Mouse (Mus musculus) kidney, postnatal 14 days (tissue): ENCODE results near the gene Dusp10.

Experiments used
- DNase-seq: peaks from one replicate; pipeline ENCODE4 v3.0.0; 2022; ENCODE audit warnings: mixed read lengths

Dusp10 gene

DNA sequence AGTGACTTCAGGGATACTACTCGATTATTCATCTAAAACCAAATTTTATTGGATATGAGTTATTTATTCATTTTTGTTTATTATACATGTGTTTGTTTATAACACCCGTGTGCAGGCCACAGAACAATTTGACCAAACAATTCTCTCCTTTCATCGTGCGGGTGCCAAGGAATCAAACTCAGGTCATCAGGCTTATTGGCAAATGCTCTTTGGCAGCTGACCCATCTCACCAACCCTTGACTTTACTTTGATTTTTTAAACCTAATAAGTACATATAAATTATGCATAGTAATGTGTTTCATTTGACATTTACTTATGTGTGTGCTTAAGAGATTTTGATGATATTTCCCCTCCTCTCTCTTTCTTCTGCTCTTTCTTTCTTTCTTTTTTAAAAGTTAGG, 94.3 kb downstream of the Dusp10 start:
- DNase-seq: no peak

DNA sequence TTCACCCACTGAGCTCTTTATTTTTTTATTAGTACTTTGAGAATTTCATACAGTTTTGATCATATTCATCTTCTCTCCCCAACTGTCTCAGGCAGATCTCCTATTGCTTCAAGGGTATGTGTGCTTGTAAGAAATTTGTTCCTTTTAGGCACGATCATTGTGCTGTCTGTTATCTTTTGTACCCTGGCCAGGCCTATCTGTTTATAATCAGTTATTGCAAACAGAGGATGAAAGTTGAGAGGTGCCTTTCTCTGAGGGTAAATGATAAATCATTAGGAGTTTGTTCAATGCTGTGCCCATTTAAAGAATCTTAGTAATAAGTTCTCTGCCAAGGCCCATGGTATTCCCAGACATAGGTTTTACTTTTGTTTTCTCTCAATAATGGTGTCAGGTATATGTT, 95.2 kb downstream of the Dusp10 start:
- no peak for DNase-seq

DNA sequence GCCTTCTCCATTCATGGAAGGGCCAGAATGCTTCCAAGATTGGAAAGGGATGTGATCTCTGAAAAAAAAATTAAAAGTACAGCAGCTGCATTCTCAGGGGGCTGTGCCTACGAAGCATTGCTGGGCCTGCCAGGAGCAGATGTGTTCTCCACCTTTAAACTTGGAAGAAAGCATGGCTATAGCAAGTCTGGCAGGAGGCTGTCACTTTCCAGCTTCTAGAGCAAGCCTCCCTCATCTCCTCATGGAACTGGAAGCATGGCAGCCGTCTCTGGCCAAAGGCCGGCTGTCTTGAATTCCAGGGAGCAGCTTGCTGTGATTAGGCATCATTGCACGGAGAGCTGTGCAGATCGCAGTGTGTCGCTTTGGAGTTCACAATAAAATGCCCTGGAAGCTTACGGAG, 104.5 kb downstream of the Dusp10 start:
- DNase-seq: no peak

GRCm38 (mm10) chr1:184117991-184118390, 104.9 kb downstream of the Dusp10 start:
- no peak for DNase-seq

DNA sequence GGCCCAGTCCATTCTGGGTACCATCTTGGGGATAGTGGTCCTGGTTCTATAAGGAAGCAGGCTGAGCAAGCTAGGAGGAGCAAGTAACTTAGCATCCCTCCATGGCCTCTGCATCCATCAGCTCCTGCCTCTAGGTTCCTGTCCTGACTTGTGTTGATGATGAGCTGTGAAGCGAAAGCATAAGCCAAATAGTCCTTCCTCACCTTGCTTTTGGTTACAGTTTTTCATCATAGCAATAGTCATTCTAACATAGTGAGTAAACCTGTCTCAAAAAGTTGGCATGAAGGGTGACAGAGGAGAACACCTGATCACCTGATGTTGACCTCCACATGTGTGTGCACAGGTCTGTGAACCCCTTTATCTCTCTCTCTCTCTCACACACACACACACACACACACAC, 105.5 kb downstream of the Dusp10 start:
- DNase-seq: no peak
